Mouse (Mus musculus) megakaryocyte-erythroid progenitor cell, adult 5-6 weeks (primary cell): ENCODE measurements around the gene Dhrs11. TPM values are rescaled to one million over a fixed set of nuclear protein-coding genes. Genes with fewer than 3 reads are reported as not detected.

Source experiments
- ATAC-seq: replicated peaks from 2 replicates; pipeline ENCODE4 v1.8.0; 2016; ENCODE audit warnings: mild to moderate bottlenecking, inconsistent platforms; ENCODE audit not compliant: severe bottlenecking, poor library complexity, low FRiP score, low TSS enrichment
- total RNA-seq, 2 experiments: library from RNA; stranded (forward) in 1 of 2; stranded (reverse) in 1 of 2; fragments of 200-1000, 215-1000 nt in 1 of 2; fragments of >200 nt in 1 of 2; fragmentation: Nextera tagmentation in 1 of 2; gene quantifications; 2 replicates each; pipeline ENCODE4 v1.2.3; 2014 to 2017

Gene Dhrs11
- total RNA-seq, 2 experiments from 2014 or later = 43.6 to 77.1 TPM

GRCm38 (mm10) chr11:84774870-84775514 is 53.8 kb downstream of the Dhrs11 start:
- ATAC-seq = no peak

Other genes with a start within 250 kb of the Dhrs11 start
- 15.6 and 20.8 TPM in 2 replicates for gene Mrm1, start 9.5 kb downstream of the Dhrs11 start, total RNA-seq (2014; fragmentation: Nextera tagmentation)
- 7.3 and 10.7 TPM in 2 replicates for gene Mrm1, start 9.5 kb downstream of the Dhrs11 start, total RNA-seq (2017)
- gene Ggnbp2, start 41.8 kb upstream of the Dhrs11 start, total RNA-seq (2014; fragmentation: Nextera tagmentation) = 91.1 and 108 TPM in 2 replicates
- gene Ggnbp2, start 41.8 kb upstream of the Dhrs11 start, total RNA-seq (2017) = 155 and 184 TPM in 2 replicates
- 15.2 and 24.5 TPM in 2 replicates for gene Myo19, start 51.2 kb upstream of the Dhrs11 start, total RNA-seq (2014; fragmentation: Nextera tagmentation)
- 3.5 and 10.3 TPM in 2 replicates for gene Myo19, start 51.2 kb upstream of the Dhrs11 start, total RNA-seq (2017)
- gene Pigw, start 51.3 kb upstream of the Dhrs11 start, total RNA-seq (2014; fragmentation: Nextera tagmentation) = 10.2 and 11.1 TPM in 2 replicates
- gene Pigw, start 51.3 kb upstream of the Dhrs11 start, total RNA-seq (2017) = 12.3 and 14.5 TPM in 2 replicates
- 32.7 and 51.7 TPM in 2 replicates for gene Znhit3, start 87.4 kb upstream of the Dhrs11 start, total RNA-seq (2014; fragmentation: Nextera tagmentation)
- gene Znhit3, start 87.4 kb upstream of the Dhrs11 start, total RNA-seq (2017) = 31.9 and 41.2 TPM in 2 replicates
- not detected in 2 replicates for gene Car4, start 128.8 kb upstream of the Dhrs11 start, total RNA-seq (2014; fragmentation: Nextera tagmentation)
- gene Car4, start 128.8 kb upstream of the Dhrs11 start, total RNA-seq (2017) = not detected in 2 replicates